Mouse (Mus musculus) v-Abl transformed pro-B cells (cell line): ENCODE data around the gene Gm20388.

Experiments used
- in situ Hi-C, 2 experiments: fragments of 400-800 bp; cut with MboI; formaldehyde crosslinking; loops; one replicate each; pipeline ENCODE4 v1.15.1; 2025; ENCODE audit not compliant: unreplicated experiment in 2 of 2

Gm20388 gene

GRCm38 (mm10) chr8:121591178-121592066 lies 1680.8 kb downstream of the Gm20388 start:
- in situ Hi-C loops = loop anchor here (5.0 to 25.0 kb wide), 4 partner anchors 44 to 904 kb away; partner anchors contain the start of genes Banp (in 2 of the 2), Car5a (in 2 of the 2) and Klhdc4 (in 1 of the 2)

DNA sequence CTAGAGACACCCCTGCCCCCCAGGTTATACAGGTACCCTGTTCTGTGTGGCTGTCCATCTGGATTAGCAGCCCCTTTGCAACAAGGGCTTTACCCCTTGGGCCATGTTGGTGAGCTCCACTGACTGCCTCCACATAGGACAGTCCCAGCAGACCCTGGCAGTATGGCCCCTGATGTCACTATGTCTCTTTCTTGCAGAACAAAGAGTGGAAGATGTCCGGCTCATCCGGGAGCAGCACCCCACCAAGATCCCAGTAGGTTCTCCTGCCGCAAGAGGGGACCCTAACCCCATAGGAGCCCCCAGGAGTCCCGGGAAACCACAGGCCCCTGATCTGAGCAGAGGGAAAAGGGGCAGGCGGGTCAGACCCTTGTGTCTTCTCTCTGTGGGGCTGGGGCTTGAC lies 1682.7 kb downstream of the Gm20388 start:
- in situ Hi-C loops = loop anchor here (5.0 to 25.0 kb wide), 4 partner anchors 46 to 906 kb away; partner anchors contain the start of genes Banp (in 2 of the 2), Car5a (in 2 of the 2) and Klhdc4 (in 1 of the 2)

DNA sequence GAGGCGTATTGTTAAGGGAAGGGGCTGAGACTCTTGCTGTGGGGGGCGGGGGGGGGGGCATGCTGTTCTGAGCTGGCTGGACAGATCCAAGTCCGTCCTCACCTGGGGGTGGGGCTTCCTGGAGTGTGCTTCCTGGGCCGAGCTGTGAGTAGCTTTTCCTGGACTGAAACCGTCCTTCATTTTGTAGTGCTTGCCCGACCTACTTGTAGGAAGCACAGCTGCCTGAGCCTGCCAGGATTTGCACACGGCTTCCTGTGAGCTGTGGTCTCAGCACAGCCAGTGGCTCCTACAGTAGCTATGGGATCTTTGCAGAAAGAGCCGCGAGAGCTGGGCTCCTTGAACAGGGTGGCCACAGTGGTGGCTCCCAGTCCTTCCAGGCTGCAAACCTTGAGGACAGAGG lies 1683.3 kb downstream of the Gm20388 start:
- in situ Hi-C loops = loop anchor here (5.0 to 25.0 kb wide), 4 partner anchors 47 to 907 kb away; partner anchors contain the start of genes Banp (in 2 of the 2), Car5a (in 2 of the 2) and Klhdc4 (in 1 of the 2)

DNA sequence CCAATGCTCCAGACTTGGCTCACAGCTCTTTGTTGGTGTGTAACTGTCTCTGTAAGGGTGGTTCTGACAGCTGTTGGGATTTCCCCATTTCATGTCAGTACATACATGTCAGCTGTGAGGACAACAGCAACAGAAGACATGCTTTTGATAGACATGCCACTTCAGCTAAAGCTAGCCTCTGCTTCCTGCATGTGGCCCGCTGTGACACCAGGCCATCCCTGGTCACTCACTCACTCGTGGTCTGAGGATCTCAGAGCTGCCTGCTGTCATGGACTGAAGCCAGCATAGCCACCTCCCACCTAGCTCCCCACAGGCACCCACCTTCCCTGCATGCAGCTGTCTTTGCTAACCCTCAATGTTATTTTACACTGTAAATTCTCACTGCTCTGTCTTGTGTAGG lies 1686.9 kb downstream of the Gm20388 start:
- in situ Hi-C loops = loop anchor here (25.0 kb wide), 3 partner anchors 240 to 910 kb away; partner anchors contain the start of genes Banp (in 2 of the 2), Car5a (in 2 of the 2) and Klhdc4 (in 1 of the 2)

- in situ Hi-C loops = loop anchor here (25.0 kb wide), 3 partner anchors 239 to 911 kb away; partner anchors contain the start of genes Banp (in 2 of the 2), Car5a (in 2 of the 2) and Klhdc4 (in 1 of the 2)
Measured at GRCm38 (mm10) chr8:121598190-121598589, 1687.5 kb downstream of the Gm20388 start.

DNA sequence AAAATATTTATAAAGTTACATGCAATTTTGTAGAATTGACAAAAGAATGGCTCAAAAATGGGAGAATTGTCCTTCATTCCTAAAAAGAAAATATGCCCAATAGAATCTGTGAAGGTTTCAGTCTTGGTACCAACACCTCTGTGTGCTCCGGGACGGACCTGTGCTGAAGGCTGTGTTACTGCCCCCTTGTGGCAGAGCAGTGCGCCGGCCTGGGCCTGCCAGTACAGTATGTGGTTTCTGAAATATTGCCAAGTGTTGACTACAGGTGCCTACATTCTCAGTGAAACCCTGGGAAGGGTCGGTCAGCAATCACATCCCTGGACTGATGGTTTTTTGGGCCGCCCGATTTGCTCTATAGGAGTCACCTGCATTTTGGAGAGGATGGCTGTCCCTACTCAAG lies 1688.3 kb downstream of the Gm20388 start:
- in situ Hi-C loops = loop anchor here (25.0 kb wide), 3 partner anchors 238 to 912 kb away; partner anchors contain the start of genes Banp (in 2 of the 2), Car5a (in 2 of the 2) and Klhdc4 (in 1 of the 2)

DNA sequence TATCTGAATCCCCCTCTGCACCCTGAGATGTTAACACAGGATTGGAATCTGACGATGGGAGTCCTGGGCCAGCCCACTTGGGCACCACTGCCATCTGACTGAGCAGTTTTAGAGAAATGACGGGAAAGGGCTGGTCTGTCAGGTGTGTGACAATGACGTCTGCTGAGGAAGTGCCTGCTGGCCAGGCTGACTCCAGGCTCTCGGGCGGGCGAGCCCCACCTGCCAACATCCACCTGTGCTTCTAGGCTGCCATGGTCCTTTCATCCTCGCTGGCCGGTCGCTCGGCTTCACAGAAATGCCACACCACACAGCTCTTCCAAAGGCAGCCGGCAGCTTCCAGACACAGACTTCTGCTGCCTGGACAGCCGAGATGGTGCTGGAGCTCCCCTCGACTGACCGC lies 1689.2 kb downstream of the Gm20388 start:
- in situ Hi-C loops = loop anchor here (5.0 to 25.0 kb wide), 6 partner anchors 53 to 913 kb away; partner anchors contain the start of genes Banp (in 2 of the 2), Car5a (in 2 of the 2) and Klhdc4 (in 1 of the 2)

DNA sequence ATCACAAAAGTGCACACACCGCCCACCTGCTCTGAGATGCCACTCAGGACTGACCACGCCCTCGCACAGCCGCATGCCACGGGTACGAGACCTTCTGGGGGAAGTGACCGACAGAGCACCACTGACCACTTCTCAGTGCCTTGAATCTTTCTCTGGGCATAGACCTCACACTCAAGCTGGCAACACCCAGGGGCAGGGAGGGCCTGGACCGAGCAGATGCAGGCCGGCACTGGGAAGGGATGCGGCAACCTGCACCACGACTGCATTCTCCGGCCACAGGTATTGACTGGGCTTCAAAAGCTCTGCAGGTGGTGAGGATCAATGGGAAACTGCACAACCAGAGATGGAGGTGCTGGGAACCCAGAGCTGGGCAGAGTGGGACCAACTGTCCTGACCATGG lies 1691.8 kb downstream of the Gm20388 start:
- in situ Hi-C loops = loop anchor here in 1 of 2 experiments (5.0 to 10.0 kb wide), 3 partner anchors 55 to 242 kb away; no protein-coding TSS in a partner anchor

- in situ Hi-C loops = loop anchor here in 1 of 2 experiments (5.0 to 10.0 kb wide), 3 partner anchors 56 to 242 kb away; no protein-coding TSS in a partner anchor
Measured at GRCm38 (mm10) chr8:121602860-121603259, 1692.2 kb downstream of the Gm20388 start.

DNA sequence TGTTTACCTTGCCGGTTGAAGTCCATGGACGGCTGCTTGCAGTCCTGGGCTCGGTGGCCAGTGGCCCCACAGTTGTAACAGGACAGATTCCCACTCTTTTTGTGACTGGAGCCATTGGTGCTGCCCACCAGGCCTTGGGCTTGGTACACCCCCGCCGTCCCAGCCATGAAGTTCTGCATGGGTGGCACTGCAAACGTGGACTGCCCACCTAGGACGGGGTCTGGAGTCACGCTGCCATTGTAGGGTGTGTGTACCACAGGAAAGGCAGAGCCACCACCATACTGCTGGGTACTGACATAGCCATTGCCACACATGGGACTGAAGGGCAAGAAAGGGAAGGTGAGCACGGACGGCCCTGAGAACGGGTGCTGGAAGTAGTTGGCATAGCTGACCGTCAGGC lies 1693.2 kb downstream of the Gm20388 start:
- in situ Hi-C loops = loop anchor here in 1 of 2 experiments (5.0 to 10.0 kb wide), 3 partner anchors 56 to 241 kb away; no protein-coding TSS in a partner anchor

GRCm38 (mm10) chr8:121607661-121608060 lies 1697.0 kb downstream of the Gm20388 start:
- in situ Hi-C loops = loop anchor here (5.0 to 10.0 kb wide), 3 partner anchors 70 to 237 kb away; no protein-coding TSS in a partner anchor

DNA sequence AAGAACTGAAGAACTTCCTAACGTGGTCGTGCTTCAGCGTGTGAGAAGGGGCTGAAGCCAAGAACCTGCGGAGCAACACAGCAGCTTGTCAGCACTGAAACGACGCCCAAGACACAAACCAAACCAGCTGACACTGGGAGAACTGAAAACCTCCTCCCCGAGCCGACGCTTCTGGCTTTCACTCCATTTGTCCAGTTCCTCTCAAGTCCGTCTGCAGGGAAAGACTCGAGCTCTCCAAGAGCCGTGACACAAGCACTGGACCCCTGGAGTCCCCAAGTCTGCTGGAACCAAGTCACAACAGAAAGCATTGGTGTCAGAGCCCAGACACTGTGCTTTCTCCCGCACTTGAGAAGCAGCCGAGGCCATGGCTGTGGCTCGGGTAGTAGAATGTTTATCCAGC lies 1698.6 kb downstream of the Gm20388 start:
- in situ Hi-C loops = loop anchor here (5.0 to 10.0 kb wide), 3 partner anchors 68 to 236 kb away; no protein-coding TSS in a partner anchor

DNA sequence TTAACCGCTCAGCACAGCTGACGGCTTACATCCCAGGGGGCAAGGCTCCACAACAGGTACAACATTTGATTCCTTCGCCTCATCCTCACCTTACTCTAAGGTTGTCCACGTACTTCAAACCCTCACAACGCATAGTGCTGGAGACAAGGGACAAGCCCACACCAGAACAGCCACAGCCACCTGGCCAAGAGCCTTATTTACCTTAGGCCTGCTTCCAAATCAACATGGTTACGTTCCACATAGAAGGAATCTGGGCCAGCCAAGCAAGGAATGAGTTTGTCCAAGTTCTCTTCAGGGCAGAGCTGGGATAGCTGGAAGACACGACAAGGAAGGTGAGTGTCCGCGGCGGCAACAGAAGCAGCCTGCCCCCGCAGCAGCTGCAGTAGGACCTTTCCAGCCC lies 1699.3 kb downstream of the Gm20388 start:
- in situ Hi-C loops = loop anchor here (5.0 to 10.0 kb wide), 3 partner anchors 67 to 235 kb away; no protein-coding TSS in a partner anchor

GRCm38 (mm10) chr8:121613419-121613818 lies 1702.8 kb downstream of the Gm20388 start:
- in situ Hi-C loops = no loop called here

DNA sequence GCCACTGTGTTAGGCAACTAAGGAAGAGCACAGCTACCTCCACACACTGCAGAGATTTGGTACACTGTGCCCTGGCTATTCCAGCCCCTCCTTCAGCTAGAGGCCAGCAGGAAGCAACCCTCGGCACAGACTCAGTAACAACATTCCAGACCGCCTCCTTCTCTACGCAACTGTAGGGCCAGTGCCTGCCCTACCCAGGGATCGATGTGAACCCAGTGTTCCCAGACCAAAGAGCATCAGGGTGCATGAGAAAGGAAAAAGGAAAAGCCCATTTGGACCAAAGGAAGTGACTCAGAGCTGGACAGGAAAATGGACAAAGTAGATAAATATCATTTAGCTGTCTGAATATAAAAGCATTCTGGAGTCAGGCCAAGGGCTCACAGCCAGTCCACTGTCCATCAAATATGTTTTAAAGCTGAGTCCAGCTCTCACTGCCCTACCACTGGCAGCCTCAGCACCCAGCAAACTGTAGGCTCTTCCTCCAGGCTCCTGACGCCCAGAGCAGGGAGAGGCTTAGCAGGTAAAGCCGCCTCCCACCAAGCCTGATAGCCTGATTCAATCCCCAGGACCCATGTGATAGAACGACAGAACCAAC lies 1708.9 kb downstream of the Gm20388 start:
- in situ Hi-C loops = no loop called here

GRCm38 (mm10) chr8:121620801-121621516 lies 1710.3 kb downstream of the Gm20388 start:
- in situ Hi-C loops = no loop called here

DNA sequence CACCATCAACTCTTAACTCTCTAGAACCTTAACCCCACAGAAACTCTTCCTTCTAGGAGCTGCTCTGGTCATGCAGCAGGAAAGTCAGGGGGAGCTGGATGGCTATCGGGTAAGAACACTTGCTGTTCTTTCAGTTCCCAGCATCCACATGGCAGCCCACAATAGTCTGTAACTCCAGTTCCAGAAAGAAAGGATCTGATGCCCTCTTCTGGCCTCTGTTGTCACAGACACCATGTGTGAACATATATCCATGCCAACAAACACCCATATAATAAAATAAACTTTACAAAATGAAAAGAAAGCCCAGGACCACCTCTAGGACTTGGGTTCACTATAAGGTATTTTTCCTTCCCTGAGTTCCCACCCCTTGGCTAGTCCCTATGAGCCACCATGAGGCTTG lies 1711.2 kb downstream of the Gm20388 start:
- in situ Hi-C loops = no loop called here

DNA sequence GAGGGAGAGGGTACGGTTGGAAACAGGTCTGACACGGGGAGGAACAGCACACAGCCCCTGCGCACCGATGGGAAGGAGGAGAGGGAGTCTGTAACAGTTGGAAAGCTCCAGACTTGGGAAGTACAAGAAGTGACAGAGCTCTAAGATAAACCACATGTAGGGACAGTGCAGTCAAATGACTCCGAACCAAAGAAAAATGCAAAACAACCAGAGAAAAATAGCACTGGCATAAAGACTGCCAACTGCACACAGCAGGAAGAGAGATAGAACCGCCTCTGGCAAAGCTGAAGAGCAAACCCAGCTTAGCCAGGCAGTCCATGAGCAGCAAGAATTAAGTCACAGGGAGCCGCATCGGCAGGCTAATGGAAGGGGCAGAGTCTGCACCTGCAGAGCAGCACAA lies 1712.4 kb downstream of the Gm20388 start:
- in situ Hi-C loops = no loop called here

DNA sequence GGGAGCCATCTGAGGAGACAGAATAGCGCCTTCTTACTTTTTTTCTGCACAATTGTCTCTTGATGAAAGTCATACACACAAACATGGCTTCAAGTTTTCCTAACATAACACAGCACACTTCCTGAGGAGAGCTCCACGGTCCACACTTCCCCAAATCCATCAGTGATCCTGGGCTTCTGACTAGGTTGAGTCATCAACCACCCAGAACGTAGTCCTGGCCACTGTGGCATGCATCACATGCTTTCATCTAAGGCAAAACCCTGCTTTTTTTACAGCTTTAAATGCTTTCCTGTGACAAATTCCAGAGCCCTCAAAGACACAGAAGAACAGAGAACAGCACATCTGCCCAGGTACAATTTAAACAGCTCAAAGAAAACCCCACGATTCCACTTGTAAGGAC lies 1718.0 kb downstream of the Gm20388 start:
- in situ Hi-C loops = no loop called here

- in situ Hi-C loops = no loop called here
Measured at GRCm38 (mm10) chr8:121631645-121632071, 1721.0 kb downstream of the Gm20388 start.
